Mouse (Mus musculus): ENCODE results near the gene Camkv. TPM values are rescaled to one million over a fixed set of nuclear protein-coding genes. Genes with fewer than 3 reads are reported as not detected.

The Camkv gene
- polyA plus RNA-seq, 1 experiment from 2014 or later = 2.3 TPM

- Histone ChIP-seq H3K4me3 (no peak overlapping the region), H3K36me3 (peaks cover 5% of the 10 kb centered on the region; the same call in 1 of the 2 replicates), H3K4me1 (peaks cover 32% of the 10 kb centered on the region), H3K9me3 (no peaks in the 10 kb centered on the region), H3K27me3 (ENCODE audit: insufficient read depth, poor library complexity, severe bottlenecking) (no peaks in the 10 kb centered on the region), H3K27ac (no peak overlapping the region)
- 64% methylated on average over 3 of the region's 3 CpGs for WGBS
- no peak for DNase-seq (ENCODE audit: low spot score)
Measured at GRCm38 (mm10) chr9:107987950-107988349, 52.5 kb downstream of the Camkv start.

DNA sequence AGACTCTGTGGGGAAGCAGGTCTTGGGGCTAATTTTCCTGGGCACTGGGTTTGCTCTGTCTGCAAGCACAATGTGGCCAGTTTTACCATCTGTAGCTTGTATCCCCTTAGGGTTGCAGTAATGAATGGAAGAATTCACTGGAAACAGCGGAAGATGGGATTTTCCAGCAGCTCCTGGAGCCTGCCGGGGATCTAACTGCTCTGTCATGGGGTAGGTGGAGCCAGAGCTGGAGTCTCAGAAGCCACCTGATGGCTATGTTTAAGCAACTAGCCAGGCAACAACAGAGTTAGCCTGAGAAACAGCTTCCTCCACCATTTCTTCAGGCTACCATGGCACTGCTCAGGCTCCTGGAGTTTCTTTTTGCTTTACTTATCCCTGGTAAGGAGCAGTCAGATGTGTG, 56.7 kb downstream of the Camkv start, which contains the start of gene Cdhr4:
TSS of gene Cdhr4 (plus strand) at position 301 of the 400 bp plus-strand sequence.
- Histone ChIP-seq H3K4me3 (no peak within 1 kb of the TSS), H3K4me1 (peaks cover 15% of the 10 kb centered on the region), H3K36me3 (no peaks in the 10 kb centered on the region), H3K27ac (no peak within 1 kb of the TSS), H3K9me3 (no peaks in the 10 kb centered on the region), H3K27me3 (ENCODE audit: insufficient read depth, poor library complexity, severe bottlenecking) (no peaks in the 10 kb centered on the region)
- whole genome bisulfite sequencing = 50% methylated on average over 2 of the region's 2 CpGs
- DNase-seq (ENCODE audit: low spot score) = no peak

DNA sequence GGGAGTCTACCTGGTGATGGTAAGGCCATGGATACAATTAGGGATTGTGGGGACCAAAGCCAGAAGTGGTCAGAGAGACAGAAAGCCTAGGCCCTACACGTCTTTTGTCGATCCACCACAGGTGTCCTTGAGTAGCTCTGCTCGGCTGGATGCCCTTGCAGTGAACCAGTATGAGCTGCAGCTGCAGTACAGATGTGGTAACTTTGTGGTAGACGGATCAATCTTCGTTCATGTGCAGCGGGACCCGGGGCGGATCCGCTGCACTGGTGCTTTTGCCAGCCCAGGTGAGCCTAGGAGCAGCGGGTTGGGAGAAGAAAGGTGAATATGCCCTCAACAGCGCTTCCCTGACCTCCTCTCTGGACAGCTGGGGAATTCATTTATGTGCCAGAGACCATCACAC, 57.5 kb downstream of the Camkv start:
- 88% methylated on average over 11 of the region's 11 CpGs for WGBS
- DNase-seq (ENCODE audit: low spot score) = no peak
- no peak overlapping the region for H3K27ac ChIP-seq
- no peak overlapping the region for H3K4me3 ChIP-seq
- H3K9me3 ChIP-seq = no peaks in the 10 kb centered on the region
- H3K4me1 ChIP-seq = peaks cover 15% of the 10 kb centered on the region
- H3K27me3 ChIP-seq (ENCODE audit: insufficient read depth, poor library complexity, severe bottlenecking) = no peaks in the 10 kb centered on the region
- H3K36me3 ChIP-seq = no peaks in the 10 kb centered on the region

GRCm38 (mm10) chr9:107994464-107994863, 59.0 kb downstream of the Camkv start:
- Histone ChIP-seq H3K27ac (no peak overlapping the region), H3K4me3 (no peak overlapping the region), H3K36me3 (no peaks in the 10 kb centered on the region), H3K27me3 (ENCODE audit: insufficient read depth, poor library complexity, severe bottlenecking) (no peaks in the 10 kb centered on the region), H3K9me3 (no peaks in the 10 kb centered on the region), H3K4me1 (peaks cover 15% of the 10 kb centered on the region)
- WGBS = 38% methylated on average over 2 of the region's 2 CpGs
- peak; percentile 47 for DNase-seq (ENCODE audit: low spot score)

DNA sequence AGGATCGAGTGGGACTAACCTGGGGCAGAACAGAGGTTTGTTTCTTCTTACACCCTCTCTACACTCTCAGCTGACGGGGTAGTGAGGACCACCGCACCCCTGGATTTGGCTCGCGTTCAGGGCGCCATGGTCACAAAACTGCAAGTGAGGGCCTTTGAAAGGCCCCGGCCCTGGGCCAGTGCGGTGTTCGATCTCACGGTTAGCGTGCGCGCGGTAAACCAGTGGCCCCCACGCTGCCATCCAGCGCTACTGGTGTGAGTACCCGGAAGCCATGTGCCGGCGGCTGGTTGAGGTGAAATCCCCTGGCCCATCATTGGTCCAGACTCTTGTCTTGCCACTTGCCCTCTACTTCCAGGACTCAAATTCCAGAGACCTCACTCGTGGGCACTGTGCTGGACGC, 60.0 kb downstream of the Camkv start:
- peak; percentile 73 for DNase-seq (ENCODE audit: low spot score)
- no peaks in the 10 kb centered on the region for H3K9me3 ChIP-seq
- no peak overlapping the region for H3K4me3 ChIP-seq
- WGBS = 89% methylated on average over 21 of the region's 21 CpGs
- H3K27me3 ChIP-seq (ENCODE audit: insufficient read depth, poor library complexity, severe bottlenecking) = no peaks in the 10 kb centered on the region
- H3K36me3 ChIP-seq = no peaks in the 10 kb centered on the region
- H3K4me1 ChIP-seq = peaks cover 15% of the 10 kb centered on the region
- 0 out of 2 replicates have a peak overlapping the region, but pooled peaks have one; percentile 12 for H3K27ac ChIP-seq

DNA sequence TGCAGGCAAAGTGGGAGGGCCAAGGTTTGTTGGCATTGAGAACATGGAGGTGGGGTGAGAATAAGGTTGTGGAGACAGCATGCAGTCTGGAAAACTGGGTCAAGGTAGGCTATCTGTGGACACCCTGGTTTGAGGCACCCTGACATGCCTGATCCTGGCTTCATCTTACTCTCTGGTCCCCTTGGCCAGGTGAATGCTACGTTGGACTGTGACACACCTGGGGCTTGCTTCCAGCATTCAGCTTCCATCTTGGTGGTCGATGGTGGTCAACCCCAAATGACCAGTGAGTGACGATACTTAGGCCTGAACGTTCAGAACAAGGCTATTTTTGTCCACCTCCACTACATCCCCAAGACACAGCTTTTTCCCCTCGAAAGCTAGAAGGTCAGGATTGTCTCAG, 60.6 kb downstream of the Camkv start, which contains the start of gene Gm20662:
TSS of gene Gm20662 (plus strand) at position 301 of the 400 bp plus-strand sequence.
- Histone ChIP-seq H3K9me3 (no peaks in the 10 kb centered on the region), H3K36me3 (no peaks in the 10 kb centered on the region), H3K4me1 (peaks cover 15% of the 10 kb centered on the region), H3K27ac (0 out of 2 replicates have a peak within 1 kb of the TSS, but pooled peaks have one; percentile 12), H3K27me3 (ENCODE audit: insufficient read depth, poor library complexity, severe bottlenecking) (no peaks in the 10 kb centered on the region), H3K4me3 (no peak within 1 kb of the TSS)
- 86% methylated on average over 5 of the region's 5 CpGs for WGBS
- DNase-seq (ENCODE audit: low spot score) = no peak

Other genes starting within 250 kb of the Camkv start
- gene Sema3f, start 225.2 kb upstream of the Camkv start, polyA plus RNA-seq (2016; fragmentation: Nextera tagmentation; extraction: Ambion mirVana) = 4.7 and 13.2 TPM in 2 replicates
- gene Rbm5, start 164.7 kb upstream of the Camkv start, polyA plus RNA-seq (2016; fragmentation: Nextera tagmentation; extraction: Ambion mirVana) = 131 and 159 TPM in 2 replicates
- gene Rbm6, start 62.4 kb upstream of the Camkv start, polyA plus RNA-seq (2016; fragmentation: Nextera tagmentation; extraction: Ambion mirVana) = 59.6 and 67.1 TPM in 2 replicates
- 10.7 and 10.8 TPM in 2 replicates for gene Mon1a, start 47.5 kb upstream of the Camkv start, polyA plus RNA-seq (2016; fragmentation: Nextera tagmentation; extraction: Ambion mirVana)
- gene Mst1r, start 28.8 kb upstream of the Camkv start, polyA plus RNA-seq (2016; fragmentation: Nextera tagmentation; extraction: Ambion mirVana) = 3.8 and 4.1 TPM in 2 replicates
- not detected in 2 replicates for gene Actl11, start 7.2 kb upstream of the Camkv start, polyA plus RNA-seq (2016; fragmentation: Nextera tagmentation; extraction: Ambion mirVana)
- gene Traip, start 14.5 kb downstream of the Camkv start, polyA plus RNA-seq (2016; fragmentation: Nextera tagmentation; extraction: Ambion mirVana) = 18.7 and 30.8 TPM in 2 replicates
- gene Uba7, start 39.8 kb downstream of the Camkv start, polyA plus RNA-seq (2016; fragmentation: Nextera tagmentation; extraction: Ambion mirVana) = 29.4 and 33.6 TPM in 2 replicates
- gene Gm20661, start 47.4 kb downstream of the Camkv start, polyA plus RNA-seq (2016; fragmentation: Nextera tagmentation; extraction: Ambion mirVana) = 2.2 and 3.4 TPM in 2 replicates
- 58.7 and 71.1 TPM in 2 replicates for gene Inka1, start 50.2 kb downstream of the Camkv start, polyA plus RNA-seq (2016; fragmentation: Nextera tagmentation; extraction: Ambion mirVana)
- gene Cdhr4, start 56.8 kb downstream of the Camkv start, polyA plus RNA-seq (2016; fragmentation: Nextera tagmentation; extraction: Ambion mirVana) = 4.0 and 5.2 TPM in 2 replicates
- gene Gm20662, start 60.7 kb downstream of the Camkv start, polyA plus RNA-seq (2016; fragmentation: Nextera tagmentation; extraction: Ambion mirVana) = 0.69 and 1.0 TPM in 2 replicates
- gene Ip6k1, start 66.8 kb downstream of the Camkv start, polyA plus RNA-seq (2016; fragmentation: Nextera tagmentation; extraction: Ambion mirVana) = 40.7 and 42.3 TPM in 2 replicates
- 30.4 and 30.7 TPM in 2 replicates for gene Gmppb, start 113.6 kb downstream of the Camkv start, polyA plus RNA-seq (2016; fragmentation: Nextera tagmentation; extraction: Ambion mirVana)
- 2.5 and 3.2 TPM in 2 replicates for gene Amigo3, start 117.5 kb downstream of the Camkv start, polyA plus RNA-seq (2016; fragmentation: Nextera tagmentation; extraction: Ambion mirVana)
- gene Mst1, start 144.8 kb downstream of the Camkv start, polyA plus RNA-seq (2016; fragmentation: Nextera tagmentation; extraction: Ambion mirVana) = 1.6 TPM in 2 replicates
- gene Rnf123, start 147.7 kb downstream of the Camkv start, polyA plus RNA-seq (2016; fragmentation: Nextera tagmentation; extraction: Ambion mirVana) = 31.8 and 33.1 TPM in 2 replicates
- gene Apeh, start 158.9 kb downstream of the Camkv start, polyA plus RNA-seq (2016; fragmentation: Nextera tagmentation; extraction: Ambion mirVana) = 80.7 and 84.4 TPM in 2 replicates

All from heart, embryonic 10.5 days (tissue).